8 mouse cellular contexts compared by ENCODE assay signal in genomic region chr3:119933049-119933511, GRCm38 (mm10).
DNase-seq lines count a peak whose midpoint lies in the region; ATAC-seq lines count a peak whose summit lies in the region.

No protein-coding gene starts in this region.

- no peaks in the 10 kb centered on the region for H3K27me3 ChIP-seq in forebrain, embryonic 13.5 days
- no peaks in the 10 kb centered on the region for H3K27me3 ChIP-seq in forebrain, embryonic 10.5 days (ENCODE audit: poor library complexity, severe bottlenecking)
- no peaks in the 10 kb centered on the region for H3K27me3 ChIP-seq in limb, embryonic 12.5 days
- no peaks in the 10 kb centered on the region for H3K27me3 ChIP-seq in limb, embryonic 10.5 days (ENCODE audit: low read depth, poor library complexity, severe bottlenecking)
- no peaks in the 10 kb centered on the region for H3K27me3 ChIP-seq in embryonic facial prominence, embryonic 13.5 days

- no peak overlapping the region for H3K27ac ChIP-seq in forebrain, embryonic 13.5 days
- H3K27ac ChIP-seq in forebrain, embryonic 10.5 days: no peak overlapping the region
- peak overlapping the region; percentile 29; the same call in 1 of the 2 replicates for H3K27ac ChIP-seq in limb, embryonic 12.5 days
- no peak overlapping the region for H3K27ac ChIP-seq in limb, embryonic 10.5 days
- peak overlapping the region; percentile 55; the same call in 1 of the 2 replicates for H3K27ac ChIP-seq in embryonic facial prominence, embryonic 13.5 days

- 13% methylated on average over 5 of the region's 5 CpGs for WGBS in forebrain, embryonic 13.5 days
- 63% methylated on average over 5 of the region's 5 CpGs for WGBS in forebrain, embryonic 10.5 days
- WGBS in limb, embryonic 12.5 days: 29% methylated on average over 5 of the region's 5 CpGs
- 47% methylated on average over 5 of the region's 5 CpGs for WGBS in limb, embryonic 10.5 days
- 16% methylated on average over 5 of the region's 5 CpGs for WGBS in embryonic facial prominence, embryonic 13.5 days

- no peak overlapping the region for H3K4me2 ChIP-seq in forebrain, embryonic 13.5 days
- no peak overlapping the region for H3K4me2 ChIP-seq in limb, embryonic 12.5 days
- peak overlapping the region; percentile 12 for H3K4me2 ChIP-seq in embryonic facial prominence, embryonic 13.5 days

- ATAC-seq in forebrain, embryonic 13.5 days: peak; percentile 54
- no peak for ATAC-seq in limb, embryonic 12.5 days (ENCODE audit: insufficient number of reproducible peaks, insufficient read depth, low FRiP score, low TSS enrichment, low read depth)
- ATAC-seq in embryonic facial prominence, embryonic 13.5 days (ENCODE audit: insufficient number of reproducible peaks, insufficient read depth, low FRiP score, low TSS enrichment, low read depth): no peak
- ATAC-seq in cerebellum, adult (ENCODE audit: insufficient number of reproducible peaks, low FRiP score, low TSS enrichment): no peak

- no peak for DNase-seq in forebrain, embryonic 10.5 days (ENCODE audit: extremely low spot score, low spot score)
- DNase-seq in limb, embryonic 10.5 days (ENCODE audit: low spot score): no peak
- DNase-seq in mesoderm, embryonic 11.5 days (ENCODE audit: low read depth, low spot score): peak; percentile 35
- DNase-seq in thymus, postnatal 25 days: no peak

- no peak overlapping the region for H3K9ac ChIP-seq in forebrain, embryonic 13.5 days
- no peak overlapping the region for H3K9ac ChIP-seq in limb, embryonic 12.5 days (replicated peaks)
- no peak overlapping the region for H3K9ac ChIP-seq in embryonic facial prominence, embryonic 13.5 days

- no peaks in the 10 kb centered on the region for H3K9me3 ChIP-seq in forebrain, embryonic 13.5 days (replicated peaks)
- H3K9me3 ChIP-seq in forebrain, embryonic 10.5 days: no peaks in the 10 kb centered on the region
- H3K9me3 ChIP-seq in limb, embryonic 12.5 days: no peaks in the 10 kb centered on the region
- H3K9me3 ChIP-seq in limb, embryonic 10.5 days (replicated peaks): no peaks in the 10 kb centered on the region
- no peaks in the 10 kb centered on the region for H3K9me3 ChIP-seq in embryonic facial prominence, embryonic 13.5 days

- no peak overlapping the region for H3K4me3 ChIP-seq in forebrain, embryonic 13.5 days
- no peak overlapping the region for H3K4me3 ChIP-seq in forebrain, embryonic 10.5 days
- no peak overlapping the region for H3K4me3 ChIP-seq in limb, embryonic 12.5 days (replicated peaks)
- no peak overlapping the region for H3K4me3 ChIP-seq in limb, embryonic 10.5 days
- no peak overlapping the region for H3K4me3 ChIP-seq in embryonic facial prominence, embryonic 13.5 days

- peaks cover 25% of the 10 kb centered on the region for H3K4me1 ChIP-seq in forebrain, embryonic 13.5 days
- H3K4me1 ChIP-seq in forebrain, embryonic 10.5 days: peaks cover 12% of the 10 kb centered on the region
- H3K4me1 ChIP-seq in limb, embryonic 12.5 days (replicated peaks): peaks cover under 1% of the 10 kb centered on the region; the same call in 1 of the 2 replicates
- peaks cover 5% of the 10 kb centered on the region; the same call in 1 of the 2 replicates for H3K4me1 ChIP-seq in limb, embryonic 10.5 days
- H3K4me1 ChIP-seq in embryonic facial prominence, embryonic 13.5 days: peaks cover 12% of the 10 kb centered on the region

- no peaks in the 10 kb centered on the region for H3K36me3 ChIP-seq in forebrain, embryonic 13.5 days (ENCODE audit: poor library complexity, severe bottlenecking)
- no peaks in the 10 kb centered on the region for H3K36me3 ChIP-seq in forebrain, embryonic 10.5 days (replicated peaks)
- H3K36me3 ChIP-seq in limb, embryonic 12.5 days: no peaks in the 10 kb centered on the region
- no peaks in the 10 kb centered on the region for H3K36me3 ChIP-seq in limb, embryonic 10.5 days
- no peaks in the 10 kb centered on the region for H3K36me3 ChIP-seq in embryonic facial prominence, embryonic 13.5 days

Comparison
In these comparisons a context has a peak if more than half of its experiments do, and no peak if none do; other contexts are left out.
1. H3K27ac ChIP-seq: peak in limb, embryonic 12.5 days (single experiment) and embryonic facial prominence, embryonic 13.5 days (single experiment); none in forebrain, embryonic 13.5 days (single experiment), forebrain, embryonic 10.5 days (single experiment) and limb, embryonic 10.5 days (single experiment).